Mouse (Mus musculus): ENCODE measurements around the gene Pde9a. TPM values are rescaled to one million over a fixed set of nuclear protein-coding genes. Genes with fewer than 3 reads are reported as not detected.

Gene Pde9a
- polyA plus RNA-seq, 1 experiment from 2014 or later: 44.1 TPM

GRCm38 (mm10) chr17:31365586-31366166, 20.3 kb upstream of the Pde9a start:
- H3K4me2 ChIP-seq (replicated peaks; ENCODE audit: low read depth, low read length): no peak overlapping the region
- no peaks in the 10 kb centered on the region for H3K36me3 ChIP-seq (ENCODE audit: insufficient read depth, low read length)
- WGBS: 88% methylated on average over 5 of the region's 5 CpGs

GRCm38 (mm10) chr17:31370221-31370620, 15.8 kb upstream of the Pde9a start:
- no peak for ATAC-seq
- WGBS: 66% methylated on average over 2 of the region's 2 CpGs
- no peak overlapping the region for H3K4me3 ChIP-seq (ENCODE audit: low read depth, low read length)
- H3K4me1 ChIP-seq (ENCODE audit: insufficient read depth, low read depth, low read length): no peaks in the 10 kb centered on the region
- no peaks in the 10 kb centered on the region for H3K9me3 ChIP-seq (ENCODE audit: low read length)
- H3K27ac ChIP-seq (ENCODE audit: low read length): no peak overlapping the region
- H3K4me2 ChIP-seq (replicated peaks; ENCODE audit: low read depth, low read length): no peak overlapping the region
- no peak for TF ChIP-seq CTCF (IDR thresholded peaks at IDR 0.05)
- no peak for TF ChIP-seq EP300 (IDR thresholded peaks at IDR 0.05)
- no peaks in the 10 kb centered on the region for H3K27me3 ChIP-seq (replicated peaks; ENCODE audit: insufficient read depth, low read length)
- H3K9ac ChIP-seq (replicated peaks; ENCODE audit: low read depth): no peak overlapping the region
- no peaks in the 10 kb centered on the region for H3K36me3 ChIP-seq (ENCODE audit: insufficient read depth, low read length)
- no peak for DNase-seq (ENCODE audit: low spot score)

More at GRCm38 (mm10) chr17:31365586-31366166, 20.3 kb upstream of the Pde9a start:
- TF ChIP-seq EP300 (IDR thresholded peaks at IDR 0.05) (no peak), CTCF (IDR thresholded peaks at IDR 0.05) (no peak)
- Histone ChIP-seq H3K4me1 (ENCODE audit: insufficient read depth, low read depth, low read length) (no peaks in the 10 kb centered on the region), H3K9me3 (ENCODE audit: low read length) (no peaks in the 10 kb centered on the region), H3K4me3 (ENCODE audit: low read depth, low read length) (no peak overlapping the region), H3K9ac (replicated peaks; ENCODE audit: low read depth) (no peak overlapping the region), H3K27me3 (replicated peaks; ENCODE audit: insufficient read depth, low read length) (no peaks in the 10 kb centered on the region), H3K27ac (ENCODE audit: low read length) (no peak overlapping the region)
- ATAC-seq (no peak), DNase-seq (ENCODE audit: low spot score) (no peak)

- Histone ChIP-seq H3K27ac (ENCODE audit: low read length) (no peak overlapping the region), H3K27me3 (replicated peaks; ENCODE audit: insufficient read depth, low read length) (no peaks in the 10 kb centered on the region), H3K9me3 (ENCODE audit: low read length) (no peaks in the 10 kb centered on the region), H3K4me1 (ENCODE audit: insufficient read depth, low read depth, low read length) (no peaks in the 10 kb centered on the region), H3K9ac (replicated peaks; ENCODE audit: low read depth) (no peak overlapping the region), H3K4me3 (ENCODE audit: low read depth, low read length) (no peak overlapping the region), H3K36me3 (ENCODE audit: insufficient read depth, low read length) (no peaks in the 10 kb centered on the region), H3K4me2 (replicated peaks; ENCODE audit: low read depth, low read length) (no peak overlapping the region)
- DNase-seq (ENCODE audit: low spot score) (peak; percentile 25), ATAC-seq (peak; percentile 12; the same call in 1 of the 2 replicates)
- TF ChIP-seq EP300 (IDR thresholded peaks at IDR 0.05) (no peak), CTCF (IDR thresholded peaks at IDR 0.05) (no peak)
These were observed 15.1 kb upstream of the Pde9a start for GRCm38 (mm10) chr17:31370931-31371330.

GRCm38 (mm10) chr17:31377961-31378360, 8.0 kb upstream of the Pde9a start:
- Histone ChIP-seq H3K4me3 (ENCODE audit: low read depth, low read length) (no peak overlapping the region), H3K9me3 (ENCODE audit: low read length) (no peaks in the 10 kb centered on the region), H3K36me3 (ENCODE audit: insufficient read depth, low read length) (no peaks in the 10 kb centered on the region), H3K27me3 (replicated peaks; ENCODE audit: insufficient read depth, low read length) (no peaks in the 10 kb centered on the region), H3K4me2 (replicated peaks; ENCODE audit: low read depth, low read length) (0 out of 2 replicates have a peak overlapping the region, but pooled peaks have one; percentile 9), H3K27ac (ENCODE audit: low read length) (no peak overlapping the region), H3K4me1 (ENCODE audit: insufficient read depth, low read depth, low read length) (no peaks in the 10 kb centered on the region), H3K9ac (replicated peaks; ENCODE audit: low read depth) (no peak overlapping the region)
- peak; percentile 93 for TF ChIP-seq CTCF (IDR thresholded peaks at IDR 0.05)
- no peak for TF ChIP-seq EP300 (IDR thresholded peaks at IDR 0.05)
- peak; percentile 57 for ATAC-seq
- 6% methylated on average over 7 of the region's 7 CpGs for whole genome bisulfite sequencing
- peak; percentile 80 for DNase-seq (ENCODE audit: low spot score)

GRCm38 (mm10) chr17:31378361-31378761, 7.6 kb upstream of the Pde9a start:
- 59% methylated on average over 10 of the region's 10 CpGs for WGBS
- Histone ChIP-seq H3K9ac (replicated peaks; ENCODE audit: low read depth) (no peak overlapping the region), H3K4me1 (ENCODE audit: insufficient read depth, low read depth, low read length) (no peaks in the 10 kb centered on the region), H3K36me3 (ENCODE audit: insufficient read depth, low read length) (no peaks in the 10 kb centered on the region), H3K27ac (ENCODE audit: low read length) (no peak overlapping the region), H3K9me3 (ENCODE audit: low read length) (no peaks in the 10 kb centered on the region), H3K27me3 (replicated peaks; ENCODE audit: insufficient read depth, low read length) (no peaks in the 10 kb centered on the region), H3K4me3 (ENCODE audit: low read depth, low read length) (no peak overlapping the region), H3K4me2 (replicated peaks; ENCODE audit: low read depth, low read length) (0 out of 2 replicates have a peak overlapping the region, but pooled peaks have one; percentile 9)
- TF ChIP-seq CTCF (IDR thresholded peaks at IDR 0.05) (no peak), EP300 (IDR thresholded peaks at IDR 0.05) (no peak)
- no peak for ATAC-seq
- no peak for DNase-seq (ENCODE audit: low spot score)

GRCm38 (mm10) chr17:31379086-31379485, 6.9 kb upstream of the Pde9a start:
- TF ChIP-seq EP300 (IDR thresholded peaks at IDR 0.05) (no peak), CTCF (IDR thresholded peaks at IDR 0.05) (peak; percentile 44)
- ATAC-seq (no peak), DNase-seq (ENCODE audit: low spot score) (peak; percentile 22)
- no peaks in the 10 kb centered on the region for H3K36me3 ChIP-seq (ENCODE audit: insufficient read depth, low read length)
- no peak overlapping the region for H3K27ac ChIP-seq (ENCODE audit: low read length)
- no peak overlapping the region for H3K4me2 ChIP-seq (replicated peaks; ENCODE audit: low read depth, low read length)
- no peaks in the 10 kb centered on the region for H3K9me3 ChIP-seq (ENCODE audit: low read length)
- H3K4me1 ChIP-seq (ENCODE audit: insufficient read depth, low read depth, low read length): no peaks in the 10 kb centered on the region
- no peaks in the 10 kb centered on the region for H3K27me3 ChIP-seq (replicated peaks; ENCODE audit: insufficient read depth, low read length)
- WGBS: 75% methylated on average over 2 of the region's 2 CpGs
- no peak overlapping the region for H3K9ac ChIP-seq (replicated peaks; ENCODE audit: low read depth)
- no peak overlapping the region for H3K4me3 ChIP-seq (ENCODE audit: low read depth, low read length)

Measured in lung, postnatal 0 days (tissue).